Mouse (Mus musculus): ENCODE data around the gene Abi2. TPM values are rescaled to one million over a fixed set of nuclear protein-coding genes. Genes with fewer than 3 reads are reported as not detected.
"Not testable (repeated sequence)": the region's sequence is repeated elsewhere in the genome, so short reads cannot be mapped to it uniquely, and the experiment has no call there.

Abi2 gene
- polyA plus RNA-seq, 1 experiment from 2014 or later, result 23.7 TPM

DNA sequence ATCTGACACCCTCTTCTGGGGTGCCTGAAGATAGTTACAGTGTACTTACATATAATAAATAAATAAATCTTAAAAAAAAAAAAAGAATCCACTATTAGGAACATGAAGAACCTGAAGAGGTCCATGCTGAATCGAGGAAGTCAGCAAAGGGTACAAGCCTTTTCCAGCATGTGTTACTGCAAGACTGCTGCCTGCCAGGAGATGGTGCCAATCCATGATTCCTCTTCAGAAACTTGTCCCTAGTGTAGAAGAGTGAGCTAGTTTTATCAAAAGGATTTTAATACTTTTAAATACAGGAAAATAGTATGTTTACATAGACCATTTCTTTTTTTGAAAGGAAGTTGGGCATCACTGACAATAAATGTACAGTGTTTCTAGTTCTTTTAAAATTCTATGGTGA is 14.5 kb downstream of the Abi2 start:
- WGBS, result 76% methylated on average over 1 of the region's 1 CpGs
- Histone ChIP-seq H3K36me3 (ENCODE audit: control insufficient read depth, insufficient read depth) (no peaks in the 10 kb centered on the region), H3K9me3 (replicated peaks; ENCODE audit: control insufficient read depth, low read length) (no peaks in the 10 kb centered on the region; the same call in 1 of the 2 replicates), H3K9ac (ENCODE audit: low read length) (no peak overlapping the region), H3K27ac (ENCODE audit: low read length) (no peak overlapping the region), H3K27me3 (ENCODE audit: control insufficient read depth, insufficient read depth, low read length) (no peaks in the 10 kb centered on the region), H3K4me2 (ENCODE audit: low read depth, low read length) (no peak overlapping the region), H3K4me3 (ENCODE audit: low read length) (no peak overlapping the region), H3K4me1 (ENCODE audit: control insufficient read depth, insufficient read depth, low read length) (no peaks in the 10 kb centered on the region)
- no peak for ATAC-seq (replicated peaks; ENCODE audit: extremely low read depth, insufficient read depth, low FRiP score)

- Histone ChIP-seq H3K36me3 (ENCODE audit: control insufficient read depth, insufficient read depth) (no peaks in the 10 kb centered on the region), H3K27ac (ENCODE audit: low read length) (no peak overlapping the region), H3K9me3 (replicated peaks; ENCODE audit: control insufficient read depth, low read length) (no peaks in the 10 kb centered on the region; the same call in 1 of the 2 replicates), H3K27me3 (ENCODE audit: control insufficient read depth, insufficient read depth, low read length) (no peaks in the 10 kb centered on the region), H3K4me3 (ENCODE audit: low read length) (no peak overlapping the region), H3K4me2 (ENCODE audit: low read depth, low read length) (no peak overlapping the region), H3K9ac (ENCODE audit: low read length) (no peak overlapping the region), H3K4me1 (ENCODE audit: control insufficient read depth, insufficient read depth, low read length) (no peaks in the 10 kb centered on the region)
- WGBS, result 94% methylated on average over 2 of the region's 2 CpGs
- ATAC-seq (replicated peaks; ENCODE audit: extremely low read depth, insufficient read depth, low FRiP score), result no peak
Observed at GRCm38 (mm10) chr1:60428341-60428740, 18.9 kb downstream of the Abi2 start.

DNA sequence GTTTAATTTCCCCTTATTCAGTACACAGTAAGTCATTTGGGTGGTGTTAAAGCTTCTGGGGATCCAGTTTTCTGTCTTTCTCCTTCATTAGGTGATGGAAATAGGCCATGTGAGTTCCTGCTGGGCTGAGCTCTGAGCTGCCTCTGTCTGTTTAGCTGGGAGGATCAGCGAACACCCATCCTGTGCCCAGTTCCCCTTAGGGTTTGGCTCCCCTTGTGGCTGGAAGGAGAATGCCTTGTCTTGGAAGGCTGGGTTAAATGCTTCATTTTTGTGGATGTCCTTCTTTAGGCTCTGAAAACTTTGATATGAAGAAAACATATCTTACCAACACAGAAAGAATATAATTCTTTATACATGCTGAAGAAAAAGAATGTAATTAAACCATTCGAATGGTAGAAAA is 19.5 kb downstream of the Abi2 start:
- WGBS, result 78% methylated on average over 2 of the region's 2 CpGs
- no peaks in the 10 kb centered on the region for H3K36me3 ChIP-seq (ENCODE audit: control insufficient read depth, insufficient read depth)
- H3K4me2 ChIP-seq (ENCODE audit: low read depth, low read length), result no peak overlapping the region
- no peak overlapping the region for H3K9ac ChIP-seq (ENCODE audit: low read length)
- ATAC-seq (replicated peaks; ENCODE audit: extremely low read depth, insufficient read depth, low FRiP score), result no peak
- H3K9me3 ChIP-seq (replicated peaks; ENCODE audit: control insufficient read depth, low read length), result no peaks in the 10 kb centered on the region; the same call in 1 of the 2 replicates
- no peaks in the 10 kb centered on the region for H3K4me1 ChIP-seq (ENCODE audit: control insufficient read depth, insufficient read depth, low read length)
- no peak overlapping the region for H3K4me3 ChIP-seq (ENCODE audit: low read length)
- H3K27ac ChIP-seq (ENCODE audit: low read length), result no peak overlapping the region
- H3K27me3 ChIP-seq (ENCODE audit: control insufficient read depth, insufficient read depth, low read length), result no peaks in the 10 kb centered on the region

GRCm38 (mm10) chr1:60431531-60431930 is 22.1 kb downstream of the Abi2 start:
- H3K9ac ChIP-seq (ENCODE audit: low read length), result no peak overlapping the region
- H3K4me2 ChIP-seq (ENCODE audit: low read depth, low read length), result no peak overlapping the region
- no peaks in the 10 kb centered on the region for H3K27me3 ChIP-seq (ENCODE audit: control insufficient read depth, insufficient read depth, low read length)
- WGBS, result 91% methylated on average over 5 of the region's 5 CpGs
- H3K4me3 ChIP-seq (ENCODE audit: low read length), result no peak overlapping the region
- H3K27ac ChIP-seq (ENCODE audit: low read length), result no peak overlapping the region
- peaks cover under 1% of the 10 kb centered on the region; the same call in 1 of the 2 replicates for H3K36me3 ChIP-seq (ENCODE audit: control insufficient read depth, insufficient read depth)
- H3K9me3 ChIP-seq (replicated peaks; ENCODE audit: control insufficient read depth, low read length), result no peaks in the 10 kb centered on the region; the same call in 1 of the 2 replicates
- no peak for ATAC-seq (replicated peaks; ENCODE audit: extremely low read depth, insufficient read depth, low FRiP score)
- no peaks in the 10 kb centered on the region for H3K4me1 ChIP-seq (ENCODE audit: control insufficient read depth, insufficient read depth, low read length)

DNA sequence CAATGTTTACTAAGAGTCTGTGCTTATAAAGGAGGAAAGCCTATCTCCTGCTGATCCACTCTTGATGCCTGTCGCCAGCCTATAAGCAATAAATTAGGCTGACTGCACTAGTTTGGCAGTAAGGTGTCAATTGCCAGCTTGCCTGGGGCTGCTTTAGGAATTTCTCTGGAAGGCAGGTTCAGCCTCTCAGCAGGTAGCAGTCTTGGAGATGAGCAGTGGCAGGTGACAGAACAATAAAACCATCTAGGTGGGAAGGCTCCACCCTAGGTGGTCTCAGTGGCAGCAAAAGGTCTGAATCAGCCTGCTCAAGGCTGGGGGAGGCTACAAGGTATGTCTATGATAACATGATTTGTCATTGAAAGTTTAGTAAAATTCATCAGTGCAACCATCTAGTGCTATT is 23.1 kb downstream of the Abi2 start:
- peaks cover 4% of the 10 kb centered on the region; the same call in 1 of the 2 replicates for H3K36me3 ChIP-seq (ENCODE audit: control insufficient read depth, insufficient read depth)
- 57% methylated on average over 1 of the region's 1 CpGs for WGBS
- no peak overlapping the region for H3K9ac ChIP-seq (ENCODE audit: low read length)
- no peak for ATAC-seq (replicated peaks; ENCODE audit: extremely low read depth, insufficient read depth, low FRiP score)
- no peak overlapping the region for H3K27ac ChIP-seq (ENCODE audit: low read length)
- H3K4me3 ChIP-seq (ENCODE audit: low read length), result no peak overlapping the region
- H3K4me1 ChIP-seq (ENCODE audit: control insufficient read depth, insufficient read depth, low read length), result no peaks in the 10 kb centered on the region
- H3K9me3 ChIP-seq (replicated peaks; ENCODE audit: control insufficient read depth, low read length), result no peaks in the 10 kb centered on the region; the same call in 1 of the 2 replicates
- H3K4me2 ChIP-seq (ENCODE audit: low read depth, low read length), result no peak overlapping the region
- H3K27me3 ChIP-seq (ENCODE audit: control insufficient read depth, insufficient read depth, low read length), result no peaks in the 10 kb centered on the region

DNA sequence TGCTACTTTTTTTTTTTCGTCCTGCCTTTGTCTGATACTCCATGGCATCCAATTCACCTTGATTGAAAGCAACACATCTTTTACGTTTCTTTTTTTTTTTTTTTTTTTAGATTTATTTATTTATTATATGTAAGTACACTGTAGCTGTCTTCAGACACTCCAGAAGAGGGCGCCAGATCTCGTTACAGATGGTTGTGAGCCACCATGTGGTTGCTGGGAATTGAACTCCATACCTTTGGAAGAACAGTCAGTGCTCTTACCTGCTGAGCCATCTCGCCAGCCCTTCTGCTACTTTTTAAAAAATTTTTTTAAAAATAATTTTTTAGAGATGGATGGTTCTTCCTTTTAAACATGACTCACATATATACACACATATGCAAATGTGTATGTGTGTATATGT is 32.0 kb downstream of the Abi2 start:
- ATAC-seq (replicated peaks; ENCODE audit: extremely low read depth, insufficient read depth, low FRiP score); H3K4me2 ChIP-seq (ENCODE audit: low read depth, low read length); H3K27ac ChIP-seq (ENCODE audit: low read length); H3K9me3 ChIP-seq (replicated peaks; ENCODE audit: control insufficient read depth, low read length); H3K4me1 ChIP-seq (ENCODE audit: control insufficient read depth, insufficient read depth, low read length); H3K9ac ChIP-seq (ENCODE audit: low read length); H3K4me3 ChIP-seq (ENCODE audit: low read length); H3K27me3 ChIP-seq (ENCODE audit: control insufficient read depth, insufficient read depth, low read length); H3K36me3 ChIP-seq (ENCODE audit: control insufficient read depth, insufficient read depth): not testable (repeated sequence)
- 80% methylated on average over 5 of the region's 5 CpGs for WGBS

DNA sequence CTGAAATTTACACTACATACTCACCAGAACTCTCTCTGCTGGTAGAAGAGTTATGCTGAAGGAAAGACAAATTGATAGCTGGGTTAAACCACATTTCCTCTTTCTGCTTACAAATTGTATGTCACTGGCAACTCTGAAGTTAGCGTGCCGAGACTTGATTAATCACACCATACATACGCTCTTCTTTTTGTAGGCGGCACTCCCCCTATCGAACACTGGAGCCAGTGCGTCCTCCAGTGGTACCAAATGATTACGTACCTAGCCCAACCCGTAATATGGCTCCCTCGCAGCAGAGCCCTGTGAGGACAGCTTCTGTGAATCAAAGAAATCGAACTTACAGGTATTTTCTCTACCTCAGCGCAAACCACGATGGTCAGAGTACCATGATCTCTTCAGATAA is 37.6 kb downstream of the Abi2 start:
- no peaks in the 10 kb centered on the region for H3K27me3 ChIP-seq (ENCODE audit: control insufficient read depth, insufficient read depth, low read length)
- H3K4me3 ChIP-seq (ENCODE audit: low read length), result no peak overlapping the region
- no peak overlapping the region for H3K9ac ChIP-seq (ENCODE audit: low read length)
- H3K9me3 ChIP-seq (replicated peaks; ENCODE audit: control insufficient read depth, low read length), result no peaks in the 10 kb centered on the region
- H3K27ac ChIP-seq (ENCODE audit: low read length), result no peak overlapping the region
- no peaks in the 10 kb centered on the region for H3K4me1 ChIP-seq (ENCODE audit: control insufficient read depth, insufficient read depth, low read length)
- no peak overlapping the region for H3K4me2 ChIP-seq (ENCODE audit: low read depth, low read length)
- H3K36me3 ChIP-seq (ENCODE audit: control insufficient read depth, insufficient read depth), result peaks cover 17% of the 10 kb centered on the region
- 81% methylated on average over 12 of the region's 12 CpGs for WGBS
- ATAC-seq (replicated peaks; ENCODE audit: extremely low read depth, insufficient read depth, low FRiP score), result no peak

- Histone ChIP-seq H3K27ac (ENCODE audit: low read length) (no peak overlapping the region), H3K4me2 (ENCODE audit: low read depth, low read length) (no peak overlapping the region), H3K9ac (ENCODE audit: low read length) (no peak overlapping the region), H3K36me3 (ENCODE audit: control insufficient read depth, insufficient read depth) (peaks cover 22% of the 10 kb centered on the region), H3K4me1 (ENCODE audit: control insufficient read depth, insufficient read depth, low read length) (no peaks in the 10 kb centered on the region), H3K27me3 (ENCODE audit: control insufficient read depth, insufficient read depth, low read length) (no peaks in the 10 kb centered on the region), H3K9me3 (replicated peaks; ENCODE audit: control insufficient read depth, low read length) (no peaks in the 10 kb centered on the region), H3K4me3 (ENCODE audit: low read length) (no peak overlapping the region)
- ATAC-seq (replicated peaks; ENCODE audit: extremely low read depth, insufficient read depth, low FRiP score), result no peak
- WGBS, result 38% methylated on average over 1 of the region's 1 CpGs
Observed at GRCm38 (mm10) chr1:60449896-60450295, 40.5 kb downstream of the Abi2 start.

DNA sequence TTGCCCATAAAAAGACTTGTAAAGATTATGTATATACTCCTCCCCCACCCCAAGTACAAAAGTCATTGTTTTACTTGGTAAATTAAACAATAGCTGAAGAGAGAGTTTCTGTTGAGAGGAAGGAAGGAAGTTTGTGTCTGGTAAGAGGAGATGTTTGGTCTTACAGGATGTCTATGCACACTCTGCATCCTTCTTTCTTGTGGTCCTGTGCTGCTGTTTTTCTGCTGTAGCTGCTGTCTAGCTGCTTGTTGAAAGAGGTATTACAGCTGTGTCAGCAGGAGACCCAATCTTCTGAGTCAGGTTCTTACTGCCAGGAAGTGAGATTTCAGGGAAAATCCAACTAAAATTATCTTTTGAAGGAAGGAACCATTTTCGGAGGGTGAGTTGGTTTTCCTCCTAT is 51.2 kb downstream of the Abi2 start:
- H3K27ac ChIP-seq (ENCODE audit: low read length), result peak overlapping the region; percentile 44

More for the DNA sequence above, 51.2 kb downstream of the Abi2 start:
- no peaks in the 10 kb centered on the region for H3K9me3 ChIP-seq (replicated peaks; ENCODE audit: control insufficient read depth, low read length)
- no peaks in the 10 kb centered on the region for H3K27me3 ChIP-seq (ENCODE audit: control insufficient read depth, insufficient read depth, low read length)
- H3K4me3 ChIP-seq (ENCODE audit: low read length), result no peak overlapping the region
- H3K4me1 ChIP-seq (ENCODE audit: control insufficient read depth, insufficient read depth, low read length), result no peaks in the 10 kb centered on the region
- no peak overlapping the region for H3K4me2 ChIP-seq (ENCODE audit: low read depth, low read length)
- 0 out of 2 replicates have a peak, but pooled peaks cover 5% of the 10 kb centered on the region for H3K36me3 ChIP-seq (ENCODE audit: control insufficient read depth, insufficient read depth)
- WGBS, result 54% methylated on average over 1 of the region's 1 CpGs
- H3K9ac ChIP-seq (ENCODE audit: low read length), result no peak overlapping the region
- ATAC-seq (replicated peaks; ENCODE audit: extremely low read depth, insufficient read depth, low FRiP score), result peak; percentile 32; the same call in 1 of the 2 replicates

Measured in heart, embryonic 16.5 days (tissue).